Mouse (Mus musculus) heart, postnatal 0 days (tissue): ENCODE results near the gene Mif4gd. TPM values are rescaled to one million over a fixed set of nuclear protein-coding genes. Genes with fewer than 3 reads are reported as not detected.

Experiments
- ATAC-seq: fragments of 200-750 bp; cut with Nextera tagmentation; 2 replicates; pipeline ENCODE4 v1.8.0; 2017; ENCODE audit warnings: low read depth, moderate number of reproducible peaks, moderate library complexity; ENCODE audit not compliant: insufficient read depth
- DNase-seq: peaks from one replicate; pipeline ENCODE4 v3.0.0-alpha.2; 2016; ENCODE audit warnings: low spot score
- H3K27ac ChIP-seq: fragments of 300-500 bp; sonication (generic); 2 replicates; pipeline ENCODE4 v1.5.1; 2014; ENCODE audit warnings: low read depth, mild to moderate bottlenecking
- H3K27me3 ChIP-seq: fragments of 300-500 bp; sonication (generic); 2 replicates; pipeline ENCODE4 v1.6.1; 2014; ENCODE audit warnings: low read length, mixed read lengths; ENCODE audit not compliant: control insufficient read depth, insufficient read depth
- H3K36me3 ChIP-seq: fragments of 300-500 bp; sonication (generic); replicated peaks from 2 replicates; pipeline ENCODE4 v1.6.1; 2014; ENCODE audit warnings: low read length, mixed read lengths; ENCODE audit not compliant: control insufficient read depth, insufficient read depth
- H3K4me1 ChIP-seq: fragments of 300-500 bp; sonication (generic); 2 replicates; pipeline ENCODE4 v1.6.1; 2014; ENCODE audit warnings: antibody characterized with exemption; ENCODE audit not compliant: control insufficient read depth, insufficient read depth
- H3K4me2 ChIP-seq: fragments of 300-500 bp; sonication (generic); 2 replicates; pipeline ENCODE4 v1.6.1; 2014; ENCODE audit warnings: low read depth, mild to moderate bottlenecking, low read length, moderate library complexity
- H3K4me3 ChIP-seq: fragments of 300-500 bp; sonication (generic); 2 replicates; pipeline ENCODE4 v1.5.1; 2014; ENCODE audit warnings: low read depth, low read length
- H3K9ac ChIP-seq: fragments of 300-500 bp; sonication (generic); replicated peaks from 2 replicates; pipeline ENCODE4 v1.6.1; 2014; ENCODE audit warnings: low read depth, low read length, mixed read lengths
- H3K9me3 ChIP-seq: fragments of 300-500 bp; sonication (generic); replicated peaks from 2 replicates; pipeline ENCODE4 v1.6.1; 2016; ENCODE audit warnings: low read length; ENCODE audit not compliant: control insufficient read depth
- CTCF ChIP-seq: IDR thresholded peaks from 2 replicates; pipeline ENCODE4 v1.5.1; 2016; ENCODE audit warnings: antibody characterized with exemption, control low read depth, low read depth
- EP300 ChIP-seq: IDR thresholded peaks from 2 replicates; pipeline ENCODE4 v1.6.1; 2016; ENCODE audit warnings: antibody characterized with exemption, low read depth
- WGBS: fragments of 180-500 bp; shearing (Covaris S2); extraction: QIAGEN DNeasy Blood & Tissue Kit; methylation state at CpG from one replicate; pipeline ENCODE4 v1.1.7; 2014; 5-methylcytosine and 5-hydroxymethylcytosine counted together
- polyA plus RNA-seq: library from polyadenylated mRNA; unstranded; fragments of >200 nt; fragmentation: Nextera tagmentation; extraction: Ambion mirVana; gene quantifications from 2 replicates; pipeline ENCODE4 v1.2.1, GENCODE M21; 2015
- total RNA-seq: library from RNA; depleted of rRNA; stranded (reverse); fragments of >200 nt; gene quantifications from 2 replicates; pipeline ENCODE4 v1.2.3, GENCODE M21; 2014; ENCODE audit warnings: low replicate concordance

Mif4gd gene
- total and polyA plus RNA-seq, 2 experiments from 2014 or later, result 34.1 to 38.4 TPM

- Histone ChIP-seq H3K4me2 (no peak overlapping the region), H3K4me3 (no peak overlapping the region), H3K36me3 (peaks cover 41% of the 10 kb centered on the region), H3K9ac (no peak overlapping the region), H3K27me3 (no peaks in the 10 kb centered on the region), H3K9me3 (no peaks in the 10 kb centered on the region), H3K4me1 (peaks cover 16% of the 10 kb centered on the region; the same call in 1 of the 2 replicates), H3K27ac (no peak overlapping the region)
- TF ChIP-seq CTCF, result no peak
- TF ChIP-seq EP300, result no peak
- WGBS, result 72% methylated on average over 3 of the region's 3 CpGs
- no peak for ATAC-seq
- DNase-seq, result no peak
Measured at GRCm38 (mm10) chr11:115609576-115609975, 3.2 kb downstream of the Mif4gd start.

DNA sequence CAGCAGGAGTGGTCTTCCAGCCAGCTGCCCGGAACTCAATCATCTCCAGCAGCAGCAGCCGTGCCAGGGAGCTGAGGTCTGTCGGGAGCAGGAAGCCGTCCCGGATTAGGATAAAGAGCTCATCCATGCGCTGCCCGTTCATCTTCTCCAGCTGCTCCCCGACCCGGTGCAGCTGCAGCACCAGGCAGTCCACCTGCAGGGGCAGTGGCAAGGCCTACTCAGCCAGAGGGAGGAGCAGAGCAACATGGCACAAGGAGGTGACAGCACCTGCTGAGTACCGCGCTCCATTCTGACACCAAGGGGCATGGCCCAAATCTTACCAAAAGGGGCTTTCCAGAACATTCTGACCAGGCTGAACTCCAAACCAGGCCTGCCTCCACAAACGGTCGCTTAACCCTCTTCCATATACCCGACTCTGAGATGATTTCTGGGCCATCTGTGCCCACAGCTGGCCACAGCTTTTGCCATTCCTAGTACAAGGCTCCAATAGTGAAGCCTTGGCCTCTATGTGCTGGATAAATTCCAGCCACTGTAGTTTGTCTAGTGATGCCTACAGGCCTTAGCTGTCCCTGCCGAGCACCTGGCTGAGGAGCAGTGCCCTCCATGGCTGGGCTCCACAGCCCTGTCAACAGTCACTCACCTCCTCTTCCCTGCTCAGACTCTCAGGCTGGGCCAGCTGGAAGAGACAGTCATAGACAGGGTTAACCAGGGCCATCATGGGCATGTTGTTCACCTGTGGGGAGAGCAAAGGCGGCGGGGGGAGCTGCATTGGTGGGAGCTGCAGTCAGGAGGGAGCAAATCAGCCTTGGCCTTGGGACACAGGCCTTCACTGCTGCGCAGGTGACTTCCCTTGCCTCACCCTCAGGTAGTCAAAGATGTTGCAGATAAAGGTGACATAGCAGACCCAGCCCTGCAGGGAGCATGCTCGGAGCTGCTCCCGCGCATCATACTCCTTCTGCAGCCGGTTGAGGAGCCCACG, 4.1 kb downstream of the Mif4gd start:
- H3K4me3 ChIP-seq, result no peak overlapping the region
- no peaks in the 10 kb centered on the region for H3K27me3 ChIP-seq
- no peak overlapping the region for H3K27ac ChIP-seq
- 76% methylated on average over 23 of the region's 23 CpGs for WGBS
- H3K4me1 ChIP-seq, result peaks cover 15% of the 10 kb centered on the region; the same call in 1 of the 2 replicates
- H3K4me2 ChIP-seq, result no peak overlapping the region
- TF ChIP-seq CTCF (no peak), EP300 (no peak)
- no peaks in the 10 kb centered on the region for H3K9me3 ChIP-seq
- peaks cover 41% of the 10 kb centered on the region for H3K36me3 ChIP-seq
- no peak for DNase-seq
- no peak for ATAC-seq
- no peak overlapping the region for H3K9ac ChIP-seq

DNA sequence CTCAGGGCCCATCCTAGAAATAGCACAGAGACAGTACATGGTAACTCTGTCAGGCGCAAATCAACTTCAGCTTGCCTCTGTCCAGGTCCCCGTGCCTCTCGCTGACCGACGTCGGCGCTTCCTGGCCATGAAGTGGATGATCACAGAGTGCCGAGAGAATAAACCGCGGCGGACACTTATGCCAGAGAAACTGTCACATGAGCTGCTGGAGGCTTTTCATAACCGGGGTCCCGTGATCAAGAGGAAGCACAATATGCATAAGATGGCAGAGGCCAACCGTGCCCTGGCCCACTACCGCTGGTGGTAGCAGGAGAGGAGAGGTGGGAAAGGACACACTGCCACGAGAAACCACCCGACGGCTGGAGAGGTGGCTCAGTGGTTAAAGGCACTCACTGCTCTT, 6.0 kb downstream of the Mif4gd start:
- DNase-seq, result no peak
- H3K36me3 ChIP-seq, result peaks cover 41% of the 10 kb centered on the region
- 88% methylated on average over 18 of the region's 18 CpGs for WGBS
- no peak overlapping the region for H3K9ac ChIP-seq
- no peaks in the 10 kb centered on the region for H3K9me3 ChIP-seq
- no peaks in the 10 kb centered on the region for H3K27me3 ChIP-seq
- no peak overlapping the region for H3K27ac ChIP-seq
- TF ChIP-seq EP300 (no peak), CTCF (no peak)
- no peak for ATAC-seq
- H3K4me2 ChIP-seq, result no peak overlapping the region
- peaks cover 21% of the 10 kb centered on the region; the same call in 1 of the 2 replicates for H3K4me1 ChIP-seq
- no peak overlapping the region for H3K4me3 ChIP-seq

GRCm38 (mm10) chr11:115604304-115604696, 8.5 kb downstream of the Mif4gd start:
- DNase-seq (no peak), ATAC-seq (peak; percentile 25)
- H3K27me3 ChIP-seq, result no peaks in the 10 kb centered on the region
- TF ChIP-seq CTCF (no peak), EP300 (no peak)
- peak overlapping the region; percentile 92 for H3K4me3 ChIP-seq
- WGBS, result under 1% methylated on average over 26 of the region's 26 CpGs
- H3K4me1 ChIP-seq, result peaks cover 21% of the 10 kb centered on the region; the same call in 1 of the 2 replicates
- peaks cover 37% of the 10 kb centered on the region for H3K36me3 ChIP-seq
- no peaks in the 10 kb centered on the region for H3K9me3 ChIP-seq
- H3K9ac ChIP-seq, result peak overlapping the region; percentile 96
- peak overlapping the region; percentile 71 for H3K4me2 ChIP-seq
- H3K27ac ChIP-seq, result peak overlapping the region; percentile 97

- H3K36me3 ChIP-seq, result peaks cover 35% of the 10 kb centered on the region
- peak within 1 kb of the TSS; percentile 97 for H3K27ac ChIP-seq
- under 1% methylated on average over 90 of the region's 93 CpGs for WGBS
- H3K4me1 ChIP-seq, result peaks cover 21% of the 10 kb centered on the region; the same call in 1 of the 2 replicates
- H3K4me3 ChIP-seq, result peak within 1 kb of the TSS; percentile 92
- no peaks in the 10 kb centered on the region for H3K9me3 ChIP-seq
- ATAC-seq (peak; percentile 96), DNase-seq (peak; percentile 87)
- peak within 1 kb of the TSS; percentile 96 for H3K9ac ChIP-seq
- H3K27me3 ChIP-seq, result no peaks in the 10 kb centered on the region
- H3K4me2 ChIP-seq, result peak within 1 kb of the TSS; percentile 71
- TF ChIP-seq CTCF, result no peak
- peak; percentile 96 for TF ChIP-seq EP300
Measured at GRCm38 (mm10) chr11:115603476-115604303, 9.1 kb downstream of the Mif4gd start, which contains the start of the genes Mrps7 and Gga3. Mrps7 (plus strand) TSS chr11:115603925. Gga3 (minus strand) TSS chr11:115604051.
